Mouse (Mus musculus) liver, embryonic 14.5 days (tissue): ENCODE measurements around the gene Zrsr1. TPM values are rescaled to one million over a fixed set of nuclear protein-coding genes. Genes with fewer than 3 reads are reported as not detected.

ENCODE experiments used
- ATAC-seq: fragments of 200-750 bp; cut with Nextera tagmentation; 2 replicates; pipeline ENCODE4 v1.8.0; 2017; ENCODE audit warnings: moderate number of reproducible peaks, mild to moderate bottlenecking, moderate library complexity; ENCODE audit not compliant: insufficient read depth
- DNase-seq, 3 experiments: peaks; one replicate each; pipeline ENCODE4 v3.0.0-alpha.2; 2012 to 2013; ENCODE audit warnings: low read depth in 3 of 3, low spot score in 3 of 3
- H3K27ac ChIP-seq: fragments of 300-500 bp; sonication (generic); 2 replicates; pipeline ENCODE4 v1.5.1; 2014; ENCODE audit warnings: moderate library complexity, mild to moderate bottlenecking, control low read depth, inconsistent platforms
- H3K27me3 ChIP-seq: fragments of 300-500 bp; sonication (generic); 2 replicates; pipeline ENCODE4 v1.6.1; 2014; ENCODE audit warnings: mild to moderate bottlenecking, low read length, moderate library complexity; ENCODE audit not compliant: control insufficient read depth, insufficient read depth
- H3K36me3 ChIP-seq: fragments of 300-500 bp; sonication (generic); replicated peaks from 2 replicates; pipeline ENCODE4 v1.6.1; 2014; ENCODE audit warnings: low read depth; ENCODE audit not compliant: control insufficient read depth, insufficient read depth
- H3K4me1 ChIP-seq, 2 experiments: fragments of 200-500 bp in 1 of 2; fragments of 300-500 bp in 1 of 2; sonication (generic) in 1 of 2; replicated peaks; 2 replicates each; pipeline ENCODE4 v1.6.1; 2012 to 2014; ENCODE audit warnings: antibody characterized with exemption in 1 of 2, inconsistent platforms in 1 of 2, low read length in 1 of 2; ENCODE audit not compliant: control insufficient read depth in 2 of 2, insufficient read depth in 2 of 2
- H3K4me2 ChIP-seq: fragments of 300-500 bp; sonication (generic); 2 replicates; pipeline ENCODE4 v1.6.1; 2014; ENCODE audit warnings: low read depth, mild to moderate bottlenecking, control low read depth, moderate library complexity
- H3K4me3 ChIP-seq, 2 experiments: fragments of 200-500 bp in 1 of 2; fragments of 300-500 bp in 1 of 2; sonication (generic) in 1 of 2; 2 replicates each; pipeline ENCODE4 v1.5.1; 2012 to 2014; ENCODE audit warnings: low read depth in 2 of 2, low read length in 2 of 2, mild to moderate bottlenecking in 2 of 2, control low read depth in 1 of 2, inconsistent platforms in 1 of 2, moderate library complexity in 1 of 2; ENCODE audit not compliant: insufficient read depth in 1 of 2
- H3K9ac ChIP-seq: fragments of 300-500 bp; sonication (generic); replicated peaks from 2 replicates; pipeline ENCODE4 v1.6.1; 2014; ENCODE audit warnings: mild to moderate bottlenecking, control low read depth, moderate library complexity
- H3K9me3 ChIP-seq: fragments of 300-500 bp; sonication (generic); 2 replicates; pipeline ENCODE4 v1.6.1; 2016; ENCODE audit warnings: low read length, mixed read lengths; ENCODE audit not compliant: control insufficient read depth
- CTCF ChIP-seq: IDR thresholded peaks from 2 replicates; pipeline ENCODE4 v1.5.1; 2016; ENCODE audit warnings: antibody characterized with exemption, low read depth, control low read depth
- EP300 ChIP-seq: IDR thresholded peaks from 2 replicates; pipeline ENCODE4 v1.6.1; 2016; ENCODE audit warnings: antibody characterized with exemption, low read depth
- WGBS: fragments of 180-500 bp; shearing (Covaris S2); extraction: QIAGEN DNeasy Blood & Tissue Kit; methylation state at CpG from one replicate; pipeline ENCODE4 v1.1.7; 2014; ENCODE audit not compliant: insufficient replicate concordance; 5-methylcytosine and 5-hydroxymethylcytosine counted together
- polyA plus RNA-seq, 2 experiments: library from polyadenylated mRNA; depleted of rRNA in 1 of 2; stranded (reverse) in 1 of 2; unstranded in 1 of 2; fragments of >200 nt; fragmentation: Nextera tagmentation in 1 of 2; extraction: Ambion mirVana in 1 of 2; gene quantifications; 2 replicates each; pipeline versions ENCODE4 v1.2.1 to v1.2.3; 2012 to 2014

Zrsr1 gene
- polyA plus RNA-seq, 2 experiments: 1.8 to 12.6 TPM

DNA sequence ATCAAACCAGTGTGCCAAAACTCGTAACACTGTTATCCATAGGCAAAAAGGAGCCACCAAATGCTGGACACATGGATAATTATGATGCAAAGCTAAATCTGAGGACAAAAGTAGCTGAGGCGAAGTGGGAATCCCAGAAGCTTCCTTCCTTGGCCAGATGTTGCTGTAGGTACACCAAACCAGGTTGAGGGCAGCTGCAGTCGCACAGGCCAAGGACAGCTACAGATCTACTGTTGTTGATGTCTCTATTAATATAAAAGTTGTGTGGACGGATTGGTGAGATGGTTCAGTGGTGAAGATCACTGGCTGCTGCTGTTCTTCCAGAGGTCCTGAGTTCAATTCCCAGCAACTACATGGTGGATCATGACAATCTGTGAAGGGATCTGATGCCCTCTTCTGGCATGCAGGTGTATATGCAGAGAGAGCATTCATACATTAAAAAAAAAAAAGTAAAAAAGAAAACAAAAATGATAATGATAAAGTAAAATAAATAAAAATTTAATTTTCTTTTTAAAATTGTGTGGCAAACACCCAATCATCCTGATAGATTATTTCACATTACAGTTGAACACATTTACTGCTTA is 13.9 kb upstream of the Zrsr1 start:
- Histone ChIP-seq H3K27me3 (no peaks in the 10 kb centered on the region), H3K4me3 (no peak overlapping the region), H3K27ac (no peak overlapping the region), H3K9me3 (no peaks in the 10 kb centered on the region), H3K4me2 (no peak overlapping the region), H3K36me3 (no peaks in the 10 kb centered on the region), H3K9ac (no peak overlapping the region), H3K4me1 (no peaks in the 10 kb centered on the region)
- DNase-seq (no peak), ATAC-seq (no peak)
- TF ChIP-seq EP300 (no peak), CTCF (peak; percentile 54)
- 71% methylated on average over 4 of the region's 4 CpGs for WGBS

DNA sequence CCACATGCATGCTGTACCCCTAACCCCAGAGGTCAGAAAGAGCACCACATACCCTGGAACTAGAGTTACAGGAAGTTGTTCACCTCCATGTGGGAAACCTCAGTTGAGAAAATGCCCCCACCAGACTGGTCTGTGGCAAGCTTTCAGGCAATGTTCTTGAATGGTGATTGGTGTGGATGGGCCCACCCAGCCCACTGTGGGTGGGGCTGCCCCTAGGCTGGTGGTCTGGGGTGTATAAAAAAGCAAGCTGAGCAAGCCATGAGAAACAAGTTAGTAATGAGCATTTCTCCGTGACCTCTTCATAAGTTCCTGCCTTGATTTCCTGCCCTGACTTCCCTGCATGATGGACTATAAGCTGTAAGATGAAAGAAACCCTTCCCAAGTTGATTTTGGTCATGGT is 9.7 kb upstream of the Zrsr1 start:
- 66% methylated on average over 1 of the region's 1 CpGs for WGBS
- no peak overlapping the region for H3K4me3 ChIP-seq
- H3K4me2 ChIP-seq: no peak overlapping the region
- 0 out of 4 replicates have a peak, but pooled peaks cover 0 to 2% of the 10 kb centered on the region in 2 experiments for H3K4me1 ChIP-seq
- no peaks in the 10 kb centered on the region for H3K9me3 ChIP-seq
- H3K9ac ChIP-seq: no peak overlapping the region
- TF ChIP-seq CTCF (no peak), EP300 (no peak)
- H3K27me3 ChIP-seq: no peaks in the 10 kb centered on the region
- no peak for DNase-seq
- no peak for ATAC-seq
- H3K36me3 ChIP-seq: no peaks in the 10 kb centered on the region
- no peak overlapping the region for H3K27ac ChIP-seq

DNA sequence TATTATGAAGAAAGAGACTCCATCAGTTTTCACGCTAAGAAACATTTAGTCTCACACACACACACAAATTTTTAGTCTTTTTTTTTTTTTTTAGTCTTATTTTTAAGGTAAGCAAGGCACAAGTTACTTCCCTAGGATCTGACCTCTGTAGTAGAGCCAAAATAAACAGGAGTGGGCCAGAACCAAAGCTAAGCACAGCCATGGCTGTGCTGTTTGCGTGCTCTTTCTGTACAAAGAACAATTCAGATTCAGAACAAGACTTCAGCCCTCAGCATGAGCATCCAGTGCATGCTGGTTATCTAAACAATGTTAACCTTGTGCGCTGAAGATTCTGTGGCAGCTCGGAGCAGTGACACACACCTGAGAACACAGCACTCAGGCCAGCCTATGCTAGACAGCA is 7.4 kb upstream of the Zrsr1 start:
- Histone ChIP-seq H3K36me3 (no peaks in the 10 kb centered on the region), H3K27me3 (no peaks in the 10 kb centered on the region), H3K4me3 (no peak overlapping the region), H3K9me3 (no peaks in the 10 kb centered on the region), H3K4me2 (no peak overlapping the region), H3K4me1 (0 out of 4 replicates have a peak, but pooled peaks cover 0 to 2% of the 10 kb centered on the region in 2 experiments), H3K9ac (no peak overlapping the region), H3K27ac (no peak overlapping the region)
- TF ChIP-seq EP300: no peak
- no peak for TF ChIP-seq CTCF
- no peak for ATAC-seq
- WGBS: 83% methylated on average over 4 of the region's 4 CpGs
- no peak for DNase-seq

DNA sequence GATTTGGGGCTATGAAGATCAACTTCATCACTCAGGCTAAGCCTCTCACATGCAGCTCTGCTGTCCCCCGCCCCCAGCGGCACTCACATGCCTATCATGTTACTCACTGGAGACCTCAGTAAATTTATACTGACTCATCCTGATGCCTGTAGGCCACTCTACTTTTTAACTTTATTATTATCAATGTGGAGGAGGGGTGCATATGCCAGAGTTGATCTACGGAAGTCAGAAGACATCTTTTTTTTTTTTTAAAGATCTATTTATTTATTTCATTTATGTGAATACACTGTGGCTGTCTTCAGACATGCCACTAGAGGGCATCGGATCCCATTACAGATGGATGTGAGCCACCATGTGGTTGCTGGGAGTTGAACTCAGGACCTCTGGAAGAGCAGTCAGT is 6.3 kb upstream of the Zrsr1 start:
- no peak overlapping the region for H3K4me2 ChIP-seq
- H3K4me3 ChIP-seq: no peak overlapping the region
- TF ChIP-seq EP300: no peak
- peak; percentile 59 for TF ChIP-seq CTCF
- H3K27ac ChIP-seq: no peak overlapping the region
- H3K9me3 ChIP-seq: no peaks in the 10 kb centered on the region
- H3K36me3 ChIP-seq: no peaks in the 10 kb centered on the region
- WGBS: 76% methylated on average over 4 of the region's 4 CpGs
- no peaks in the 10 kb centered on the region for H3K27me3 ChIP-seq
- DNase-seq (no peak), ATAC-seq (no peak)
- no peak overlapping the region for H3K9ac ChIP-seq
- H3K4me1 ChIP-seq: 0 out of 4 replicates have a peak, but pooled peaks cover 0 to 2% of the 10 kb centered on the region in 2 experiments

DNA sequence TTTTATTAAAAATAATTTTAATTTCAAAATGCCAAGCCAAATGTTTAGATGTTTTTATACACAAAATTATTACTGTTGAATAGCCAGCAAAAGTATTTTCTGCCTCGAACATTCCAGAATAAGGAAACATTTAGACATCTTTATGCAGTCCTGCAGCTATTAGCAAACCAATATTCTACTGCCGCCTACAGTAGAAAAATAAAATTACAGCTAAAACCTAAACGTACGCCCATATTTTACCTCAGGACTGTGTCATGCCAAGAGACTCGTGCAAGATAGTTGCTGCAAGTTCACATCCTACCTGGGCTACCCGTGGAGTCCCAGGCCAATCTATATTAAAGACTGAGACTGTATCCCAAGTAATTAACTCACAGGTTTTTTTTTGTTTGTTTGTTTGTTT is 2.3 kb upstream of the Zrsr1 start:
- H3K9me3 ChIP-seq: no peaks in the 10 kb centered on the region
- DNase-seq (peak in 2 of 3 experiments; percentile 26 to 51), ATAC-seq (no peak)
- H3K4me2 ChIP-seq: no peak overlapping the region
- H3K4me1 ChIP-seq: peaks cover 0 to under 1% of the 10 kb centered on the region in 2 experiments; a peak in 1 of 4 replicates
- H3K9ac ChIP-seq: no peak overlapping the region
- WGBS: 30% methylated on average over 6 of the region's 6 CpGs
- no peak overlapping the region for H3K27ac ChIP-seq
- H3K4me3 ChIP-seq: no peak overlapping the region
- H3K36me3 ChIP-seq: no peaks in the 10 kb centered on the region
- TF ChIP-seq CTCF: peak; percentile 63
- no peak for TF ChIP-seq EP300
- no peaks in the 10 kb centered on the region for H3K27me3 ChIP-seq
